21 mouse cellular contexts compared by ENCODE assay signal in the genomic region with DNA sequence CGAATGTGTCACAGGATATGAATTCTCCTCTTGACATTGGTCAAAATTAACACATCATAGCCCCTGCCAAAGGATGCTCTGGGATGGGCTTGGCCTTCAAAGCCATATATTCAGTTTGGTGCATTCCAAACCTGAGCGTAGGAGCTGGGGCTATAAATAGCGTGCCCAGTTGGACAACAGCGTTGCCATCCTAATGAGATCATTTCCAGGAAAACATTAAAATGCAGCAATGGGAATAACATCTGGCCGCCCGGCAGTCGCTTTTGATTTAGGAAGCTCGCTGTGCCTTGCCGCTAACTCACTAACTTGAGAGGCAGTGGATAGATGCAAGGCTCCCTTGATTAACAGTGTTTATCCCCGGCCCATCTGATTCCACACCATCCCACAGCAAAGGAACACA. TPM values are rescaled to one million over a fixed set of nuclear protein-coding genes. Genes with fewer than 3 reads are reported as not detected.
A peak's percentile ranks its signal among the peaks of the same experiment; 100 is the strongest.
DNase-seq lines count a peak whose midpoint lies in the region; ATAC-seq and TF ChIP-seq lines count a peak whose summit lies in the region.
"Had no signal": no experiment of that assay in that cellular context is flagged by ENCODE, and none has a peak within 500 bp of the region (broad histone marks: within the 10 kb centered on the region; RNA-seq: fewer than 3 reads in every experiment).

No protein-coding gene starts in this region.

- intact Hi-C loops in heart, postnatal 36 days (cut with DNase I), result no loop called here

- H3K36me3 ChIP-seq in forebrain, embryonic 16.5 days (ENCODE audit: control insufficient read depth, insufficient read depth), result no peaks in the 10 kb centered on the region
- no peaks in the 10 kb centered on the region for H3K36me3 ChIP-seq in forebrain, embryonic 12.5 days (replicated peaks)
- H3K36me3 ChIP-seq in midbrain, embryonic 14.5 days (ENCODE audit: control insufficient read depth, insufficient read depth, low read length), result no peaks in the 10 kb centered on the region
- H3K36me3 ChIP-seq in midbrain, postnatal 0 days (ENCODE audit: insufficient read depth, low read length), result no peaks in the 10 kb centered on the region
- no peaks in the 10 kb centered on the region for H3K36me3 ChIP-seq in limb, embryonic 15.5 days
- H3K36me3 ChIP-seq: embryonic facial prominence, embryonic 13.5 days; heart, embryonic 13.5 days; hindbrain, embryonic 12.5 days; neural tube, embryonic 15.5 days had no signal

- ATAC-seq in forebrain, embryonic 16.5 days, result peak; percentile 33; the same call in 1 of the 2 replicates
- ATAC-seq in forebrain, embryonic 12.5 days (ENCODE audit: low FRiP score), result no peak
- no peak for ATAC-seq in midbrain, embryonic 14.5 days (ENCODE audit: low FRiP score, low TSS enrichment)
- ATAC-seq in midbrain, postnatal 0 days (ENCODE audit: low FRiP score), result no peak
- peak; percentile 32; the same call in 1 of the 2 replicates for ATAC-seq in limb, embryonic 15.5 days (ENCODE audit: insufficient number of reproducible peaks, low FRiP score, low TSS enrichment, low read depth)
- ATAC-seq: midbrain, embryonic 16.5 days; Patski had no signal

- TF ChIP-seq CTCF in midbrain, postnatal 0 days (IDR thresholded peaks at IDR 0.05), result no peak

- H3K27ac ChIP-seq in forebrain, embryonic 16.5 days (ENCODE audit: low read length), result no peak overlapping the region
- H3K27ac ChIP-seq in forebrain, embryonic 12.5 days, result no peak overlapping the region
- H3K27ac ChIP-seq in midbrain, embryonic 14.5 days (replicated peaks; ENCODE audit: low read depth, low read length), result no peak overlapping the region
- no peak overlapping the region for H3K27ac ChIP-seq in midbrain, postnatal 0 days (ENCODE audit: low read depth, low read length)
- peak overlapping the region; percentile 67; the same call in 1 of the 2 replicates for H3K27ac ChIP-seq in limb, embryonic 15.5 days
- H3K27ac ChIP-seq: embryonic facial prominence, embryonic 13.5 days; heart, embryonic 13.5 days; hindbrain, embryonic 12.5 days; neural tube, embryonic 15.5 days had no signal

- no peak overlapping the region for H3K9ac ChIP-seq in forebrain, embryonic 16.5 days (replicated peaks; ENCODE audit: low read depth, low read length)
- H3K9ac ChIP-seq in forebrain, embryonic 12.5 days, result no peak overlapping the region
- no peak overlapping the region for H3K9ac ChIP-seq in midbrain, embryonic 14.5 days (replicated peaks; ENCODE audit: low read length)
- no peak overlapping the region for H3K9ac ChIP-seq in midbrain, postnatal 0 days (replicated peaks; ENCODE audit: low read length, poor library complexity, severe bottlenecking)
- no peak overlapping the region for H3K9ac ChIP-seq in limb, embryonic 15.5 days
- H3K9ac ChIP-seq: embryonic facial prominence, embryonic 13.5 days; heart, embryonic 13.5 days; hindbrain, embryonic 12.5 days; neural tube, embryonic 15.5 days had no signal

- no peak overlapping the region for H3K4me2 ChIP-seq in forebrain, embryonic 16.5 days (ENCODE audit: low read length)
- H3K4me2 ChIP-seq in forebrain, embryonic 12.5 days, result no peak overlapping the region
- no peak overlapping the region for H3K4me2 ChIP-seq in midbrain, embryonic 14.5 days (ENCODE audit: low read length)
- H3K4me2 ChIP-seq in midbrain, postnatal 0 days (ENCODE audit: low read depth, low read length, poor library complexity, severe bottlenecking), result no peak overlapping the region
- H3K4me2 ChIP-seq in limb, embryonic 15.5 days, result no peak overlapping the region
- H3K4me2 ChIP-seq: embryonic facial prominence, embryonic 13.5 days; heart, embryonic 13.5 days; hindbrain, embryonic 12.5 days; neural tube, embryonic 15.5 days had no signal

- WGBS in forebrain, embryonic 16.5 days, result 69% methylated on average over 10 of the region's 10 CpGs
- WGBS in forebrain, embryonic 12.5 days, result 79% methylated on average over 10 of the region's 10 CpGs
- WGBS in midbrain, embryonic 14.5 days, result 60% methylated on average over 10 of the region's 10 CpGs
- 35% methylated on average over 10 of the region's 10 CpGs for WGBS in midbrain, postnatal 0 days
- WGBS in limb, embryonic 15.5 days, result 28% methylated on average over 10 of the region's 10 CpGs

- no peak overlapping the region for H3K4me3 ChIP-seq in forebrain, embryonic 16.5 days (replicated peaks; ENCODE audit: low read length)
- no peak overlapping the region for H3K4me3 ChIP-seq in forebrain, embryonic 12.5 days (replicated peaks)
- no peak overlapping the region for H3K4me3 ChIP-seq in midbrain, embryonic 14.5 days (replicated peaks; ENCODE audit: low read depth, low read length)
- H3K4me3 ChIP-seq in midbrain, postnatal 0 days (ENCODE audit: low read depth, low read length), result no peak overlapping the region
- no peak overlapping the region for H3K4me3 ChIP-seq in limb, embryonic 15.5 days
- H3K4me3 ChIP-seq: embryonic facial prominence, embryonic 13.5 days; heart, embryonic 13.5 days; hindbrain, embryonic 12.5 days; neural tube, embryonic 15.5 days had no signal

- H3K9me3 ChIP-seq in forebrain, embryonic 16.5 days (ENCODE audit: control insufficient read depth, low read length), result no peaks in the 10 kb centered on the region
- no peaks in the 10 kb centered on the region for H3K9me3 ChIP-seq in forebrain, embryonic 12.5 days
- no peaks in the 10 kb centered on the region for H3K9me3 ChIP-seq in midbrain, embryonic 14.5 days (ENCODE audit: control insufficient read depth, low read length)
- no peaks in the 10 kb centered on the region for H3K9me3 ChIP-seq in midbrain, postnatal 0 days (ENCODE audit: low read length)
- no peaks in the 10 kb centered on the region for H3K9me3 ChIP-seq in limb, embryonic 15.5 days
- H3K9me3 ChIP-seq: embryonic facial prominence, embryonic 13.5 days; heart, embryonic 13.5 days; hindbrain, embryonic 12.5 days; neural tube, embryonic 15.5 days had no signal

- no peaks in the 10 kb centered on the region for H3K4me1 ChIP-seq in forebrain, embryonic 16.5 days (replicated peaks; ENCODE audit: control insufficient read depth, insufficient read depth, low read length)
- H3K4me1 ChIP-seq in forebrain, embryonic 12.5 days, result 0 out of 2 replicates have a peak, but pooled peaks cover 4% of the 10 kb centered on the region
- no peaks in the 10 kb centered on the region for H3K4me1 ChIP-seq in midbrain, embryonic 14.5 days (ENCODE audit: control insufficient read depth, insufficient read depth, low read length)
- H3K4me1 ChIP-seq in midbrain, postnatal 0 days (ENCODE audit: insufficient read depth, low read length), result no peaks in the 10 kb centered on the region
- H3K4me1 ChIP-seq in limb, embryonic 15.5 days, result peaks cover 6% of the 10 kb centered on the region
- H3K4me1 ChIP-seq: hindbrain, embryonic 12.5 days had no signal

- H3K27me3 ChIP-seq in forebrain, embryonic 16.5 days (replicated peaks; ENCODE audit: control insufficient read depth, insufficient read depth, low read length), result no peaks in the 10 kb centered on the region
- no peaks in the 10 kb centered on the region for H3K27me3 ChIP-seq in forebrain, embryonic 12.5 days
- H3K27me3 ChIP-seq in midbrain, embryonic 14.5 days (ENCODE audit: control insufficient read depth, insufficient read depth, low read length), result no peaks in the 10 kb centered on the region
- H3K27me3 ChIP-seq in midbrain, postnatal 0 days (ENCODE audit: insufficient read depth, low read length), result no peaks in the 10 kb centered on the region; the same call in 1 of the 2 replicates
- H3K27me3 ChIP-seq in limb, embryonic 15.5 days, result no peaks in the 10 kb centered on the region
- H3K27me3 ChIP-seq: embryonic facial prominence, embryonic 13.5 days; hindbrain, embryonic 12.5 days; neural tube, embryonic 15.5 days; Patski had no signal

- peak; percentile 32 for DNase-seq in heart, postnatal 4 days
- no peak for DNase-seq in heart, postnatal 36 days
- peak; percentile 46 for DNase-seq in midbrain, embryonic 14.5 days
- no peak for DNase-seq in midbrain, postnatal 0 days (ENCODE audit: low spot score)
- DNase-seq in thymus, postnatal 10 days (ENCODE audit: low spot score in 2 of 2), result no peak
- DNase-seq: cerebellum, adult 11 months; cerebellum, postnatal 25 days; layer of hippocampus, postnatal 36 days; left cerebral cortex, postnatal 4 days; retina, postnatal 1 day had no signal

RNA-seq across cellular contexts. Expression of a gene that starts 18.0 kb away (rescaled TPM):
- polyA plus RNA-seq in forebrain, embryonic 16.5 days (2015; fragmentation: Nextera tagmentation; extraction: Ambion mirVana), result not detected in 2 replicates
- polyA plus RNA-seq in forebrain, embryonic 12.5 days (2016; fragmentation: Nextera tagmentation; extraction: Ambion mirVana), result not detected in 2 replicates
- not detected for total RNA-seq in heart, postnatal 4 days (2021)
- not detected for total RNA-seq in heart, postnatal 36 days (2021)
- polyA plus RNA-seq in midbrain, embryonic 14.5 days (2014; fragmentation: Nextera tagmentation; extraction: Ambion mirVana), result not detected in 2 replicates
- not detected in 2 replicates for total RNA-seq in midbrain, postnatal 0 days (2014; rRNA removed)
- not detected in 2 replicates for polyA plus RNA-seq in midbrain, postnatal 0 days (2015; fragmentation: Nextera tagmentation; extraction: Ambion mirVana)
- not detected in 2 replicates for polyA plus RNA-seq in limb, embryonic 15.5 days (2015; fragmentation: Nextera tagmentation; extraction: Ambion mirVana)
- total RNA-seq: layer of hippocampus, postnatal 36 days; left cerebral cortex, postnatal 4 days; megakaryocyte progenitor cell, adult 5-6 weeks had no signal
- polyA plus RNA-seq: embryonic facial prominence, embryonic 13.5 days; hindbrain, embryonic 12.5 days; midbrain, embryonic 16.5 days; neural tube, embryonic 15.5 days; Patski; thymus, postnatal 0 days had no signal

RNA-seq across cellular contexts. Expression of a gene that starts 43.0 kb away (rescaled TPM):
- 3.8 and 4.7 TPM in 2 replicates for polyA plus RNA-seq in forebrain, embryonic 16.5 days (2015; fragmentation: Nextera tagmentation; extraction: Ambion mirVana)
- polyA plus RNA-seq in forebrain, embryonic 12.5 days (2016; fragmentation: Nextera tagmentation; extraction: Ambion mirVana), result 21.4 and 24.0 TPM in 2 replicates
- total RNA-seq in heart, postnatal 4 days (2021), result 10 to 100 TPM; 20.0 to 24.1 TPM
- 10 to 100 TPM; 21.1 to 25.9 TPM for total RNA-seq in heart, postnatal 36 days (2021)
- 0.63 and 2.7 TPM in 2 replicates for polyA plus RNA-seq in midbrain, embryonic 14.5 days (2014; fragmentation: Nextera tagmentation; extraction: Ambion mirVana)
- total RNA-seq in midbrain, postnatal 0 days (2014; rRNA removed), result 6.3 and 7.5 TPM in 2 replicates
- polyA plus RNA-seq in midbrain, postnatal 0 days (2015; fragmentation: Nextera tagmentation; extraction: Ambion mirVana), result 3.0 and 3.4 TPM in 2 replicates
- polyA plus RNA-seq in limb, embryonic 15.5 days (2015; fragmentation: Nextera tagmentation; extraction: Ambion mirVana), result 105 and 121 TPM in 2 replicates

RNA-seq across cellular contexts. Expression of a gene that starts 44.1 kb away (rescaled TPM):
- 1.8 and 2.9 TPM in 2 replicates for polyA plus RNA-seq in forebrain, embryonic 16.5 days (2015; fragmentation: Nextera tagmentation; extraction: Ambion mirVana)
- polyA plus RNA-seq in forebrain, embryonic 12.5 days (2016; fragmentation: Nextera tagmentation; extraction: Ambion mirVana), result 2.0 and 2.4 TPM in 2 replicates
- total RNA-seq in heart, postnatal 4 days (2021), result under 1 TPM; 0.72 to 0.88 TPM
- total RNA-seq in heart, postnatal 36 days (2021), result under 1 TPM; 0.58 to 0.60 TPM
- 3.3 and 3.7 TPM in 2 replicates for polyA plus RNA-seq in midbrain, embryonic 14.5 days (2014; fragmentation: Nextera tagmentation; extraction: Ambion mirVana)
- 5.5 and 7.2 TPM in 2 replicates for total RNA-seq in midbrain, postnatal 0 days (2014; rRNA removed)
- polyA plus RNA-seq in midbrain, postnatal 0 days (2015; fragmentation: Nextera tagmentation; extraction: Ambion mirVana), result 3.4 and 4.3 TPM in 2 replicates
- 1.1 and 1.7 TPM in 2 replicates for polyA plus RNA-seq in limb, embryonic 15.5 days (2015; fragmentation: Nextera tagmentation; extraction: Ambion mirVana)

Comparison
In these comparisons a context has a peak if more than half of its experiments do, and no peak if none do; other contexts are left out.
1. ATAC-seq: peak in forebrain, embryonic 16.5 days (single experiment) and limb, embryonic 15.5 days (single experiment); none in forebrain, embryonic 12.5 days (single experiment), midbrain, embryonic 14.5 days (single experiment) and midbrain, postnatal 0 days (single experiment).
2. DNase-seq: peak in heart, postnatal 4 days (single experiment) and midbrain, embryonic 14.5 days (single experiment); none in heart, postnatal 36 days (0 of 2), midbrain, postnatal 0 days (single experiment) and thymus, postnatal 10 days (0 of 2).